Mouse (Mus musculus) limb, embryonic 12.5 days (tissue): ENCODE results near the gene Mgam. TPM values are rescaled to one million over a fixed set of nuclear protein-coding genes. Genes with fewer than 3 reads are reported as not detected.
"Not testable (repeated sequence)": the region's sequence is repeated elsewhere in the genome, so short reads cannot be mapped to it uniquely, and the experiment has no call there.

Source experiments
- ATAC-seq: fragments of 200-750 bp; cut with Nextera tagmentation; 2 replicates; pipeline ENCODE4 v1.8.0; 2017; ENCODE audit warnings: low read depth, moderate TSS enrichment; ENCODE audit not compliant: insufficient number of reproducible peaks, insufficient read depth, low FRiP score, low TSS enrichment
- H3K27ac ChIP-seq: fragments of 300-500 bp; sonication (generic); 2 replicates; pipeline ENCODE4 v1.5.1; 2016; ENCODE audit warnings: mild to moderate bottlenecking, moderate library complexity
- H3K27me3 ChIP-seq: fragments of 300-500 bp; sonication (generic); 2 replicates; pipeline ENCODE4 v1.6.1; 2016; ENCODE audit warnings: mild to moderate bottlenecking, moderate library complexity
- H3K36me3 ChIP-seq: fragments of 300-500 bp; sonication (generic); 2 replicates; pipeline ENCODE4 v1.6.1; 2016; ENCODE audit warnings: mild to moderate bottlenecking, moderate library complexity
- H3K4me1 ChIP-seq: fragments of 300-500 bp; sonication (generic); replicated peaks from 2 replicates; pipeline ENCODE4 v1.6.1; 2016
- H3K4me2 ChIP-seq: fragments of 300-500 bp; sonication (generic); 2 replicates; pipeline ENCODE4 v1.6.1; 2016; ENCODE audit warnings: mild to moderate bottlenecking, moderate library complexity
- H3K4me3 ChIP-seq: fragments of 300-500 bp; sonication (generic); replicated peaks from 2 replicates; pipeline ENCODE4 v1.5.1; 2016; ENCODE audit warnings: mild to moderate bottlenecking
- H3K9ac ChIP-seq: fragments of 300-500 bp; sonication (generic); replicated peaks from 2 replicates; pipeline ENCODE4 v1.6.1; 2016; ENCODE audit warnings: mild to moderate bottlenecking, moderate library complexity
- H3K9me3 ChIP-seq: fragments of 300-500 bp; sonication (generic); 2 replicates; pipeline ENCODE4 v1.6.1; 2016; ENCODE audit warnings: mild to moderate bottlenecking, moderate library complexity
- WGBS: fragments of 180-500 bp; shearing (Covaris S2); methylation state at CpG from one replicate; pipeline ENCODE4 v1.1.7; 2016; 5-methylcytosine and 5-hydroxymethylcytosine counted together
- polyA plus RNA-seq: library from polyadenylated mRNA; unstranded; fragments of >200 nt; fragmentation: Nextera tagmentation; extraction: Ambion mirVana; gene quantifications from 2 replicates; pipeline ENCODE4 v1.2.1, GENCODE M21; 2016

Mgam gene
- polyA plus RNA-seq, 1 experiment from 2014 or later = not detected

GRCm38 (mm10) chr6:40739545-40739944 is 110.9 kb downstream of the Mgam start:
- WGBS = 82% methylated on average over 3 of the region's 3 CpGs
- H3K4me2 ChIP-seq = no peak overlapping the region
- no peak for ATAC-seq
- H3K36me3 ChIP-seq = no peaks in the 10 kb centered on the region
- H3K4me1 ChIP-seq = no peaks in the 10 kb centered on the region
- H3K9ac ChIP-seq = no peak overlapping the region
- H3K4me3 ChIP-seq = no peak overlapping the region
- H3K9me3 ChIP-seq = no peaks in the 10 kb centered on the region
- no peaks in the 10 kb centered on the region for H3K27me3 ChIP-seq
- no peak overlapping the region for H3K27ac ChIP-seq

DNA sequence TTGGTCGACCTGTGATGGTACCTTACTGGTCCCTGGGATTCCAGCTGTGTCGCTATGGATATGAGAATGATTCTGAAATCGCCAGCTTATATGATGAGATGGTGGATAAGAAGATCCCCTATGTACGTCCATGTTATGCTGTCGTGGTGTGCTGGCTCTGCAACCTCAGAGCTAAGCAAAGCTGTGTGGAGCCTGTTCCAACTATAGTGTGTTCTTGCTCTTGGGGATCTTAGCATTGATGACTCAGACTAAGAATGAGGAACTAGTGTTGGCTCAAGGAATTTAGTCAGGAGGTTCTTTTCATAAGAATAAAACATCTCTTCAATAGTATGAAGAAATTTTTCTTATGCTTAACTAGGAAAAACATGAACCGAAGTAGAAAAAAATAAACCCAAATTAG is 120.4 kb downstream of the Mgam start:
- whole genome bisulfite sequencing = 80% methylated on average over 6 of the region's 6 CpGs
- H3K4me3 ChIP-seq, H3K9me3 ChIP-seq, ATAC-seq, H3K9ac ChIP-seq, H3K4me1 ChIP-seq, H3K27ac ChIP-seq, H3K4me2 ChIP-seq, H3K27me3 ChIP-seq, H3K36me3 ChIP-seq: not testable (repeated sequence)

GRCm38 (mm10) chr6:40755948-40756347 is 127.3 kb downstream of the Mgam start:
- 91% methylated on average over 1 of the region's 1 CpGs for WGBS
- Histone ChIP-seq H3K36me3 (no peaks in the 10 kb centered on the region), H3K4me3 (no peak overlapping the region), H3K27me3 (no peaks in the 10 kb centered on the region), H3K9ac (no peak overlapping the region), H3K4me2 (no peak overlapping the region), H3K27ac (no peak overlapping the region), H3K4me1 (no peaks in the 10 kb centered on the region), H3K9me3 (no peaks in the 10 kb centered on the region)
- ATAC-seq = no peak

DNA sequence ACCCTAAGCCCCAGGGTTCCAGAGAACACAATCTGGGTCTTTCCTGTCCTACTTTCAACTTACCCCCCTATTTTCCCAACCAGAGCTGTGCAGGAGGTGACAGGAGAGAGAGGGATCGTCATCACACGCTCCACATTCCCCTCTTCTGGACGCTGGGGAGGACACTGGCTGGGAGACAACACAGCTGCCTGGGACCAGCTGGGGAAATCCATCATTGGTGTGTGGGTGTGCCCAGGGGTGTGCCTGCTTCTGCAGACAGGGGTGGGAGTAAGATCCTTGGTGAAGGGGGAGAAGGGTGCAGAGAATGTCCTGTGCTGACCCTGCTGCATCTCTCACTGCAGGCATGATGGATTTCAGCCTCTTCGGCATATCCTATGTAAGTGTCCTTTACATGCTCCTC is 128.7 kb downstream of the Mgam start:
- not testable (repeated sequence) for ATAC-seq, H3K27ac ChIP-seq, H3K4me3 ChIP-seq, H3K9me3 ChIP-seq, H3K27me3 ChIP-seq, H3K4me1 ChIP-seq, H3K36me3 ChIP-seq, H3K4me2 ChIP-seq, H3K9ac ChIP-seq
- WGBS = 73% methylated on average over 4 of the region's 4 CpGs

DNA sequence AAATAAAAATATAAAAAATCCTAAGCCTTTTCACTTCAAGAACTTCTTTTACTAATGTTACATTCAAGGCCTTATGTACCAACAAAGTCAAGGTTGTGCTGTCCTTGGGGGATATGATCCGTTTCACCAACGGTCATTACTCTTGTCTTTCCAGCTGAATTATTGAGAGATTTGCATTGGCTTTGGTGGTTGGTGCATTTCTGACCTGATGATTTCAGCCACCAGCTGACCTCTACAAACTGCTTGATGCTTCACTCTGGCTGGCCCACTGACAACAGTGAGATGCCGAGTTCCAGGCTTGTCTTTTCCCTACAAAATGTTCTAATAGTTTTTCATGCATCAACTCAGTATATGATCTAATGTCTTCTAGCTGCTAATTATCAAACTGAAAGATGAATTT is 146.0 kb downstream of the Mgam start:
- ATAC-seq = no peak
- no peaks in the 10 kb centered on the region for H3K4me1 ChIP-seq
- H3K27me3 ChIP-seq = no peaks in the 10 kb centered on the region
- H3K36me3 ChIP-seq = no peaks in the 10 kb centered on the region
- no peak overlapping the region for H3K9ac ChIP-seq
- H3K9me3 ChIP-seq = no peaks in the 10 kb centered on the region
- H3K4me2 ChIP-seq = no peak overlapping the region
- WGBS = 79% methylated on average over 3 of the region's 3 CpGs
- H3K27ac ChIP-seq = no peak overlapping the region
- no peak overlapping the region for H3K4me3 ChIP-seq

DNA sequence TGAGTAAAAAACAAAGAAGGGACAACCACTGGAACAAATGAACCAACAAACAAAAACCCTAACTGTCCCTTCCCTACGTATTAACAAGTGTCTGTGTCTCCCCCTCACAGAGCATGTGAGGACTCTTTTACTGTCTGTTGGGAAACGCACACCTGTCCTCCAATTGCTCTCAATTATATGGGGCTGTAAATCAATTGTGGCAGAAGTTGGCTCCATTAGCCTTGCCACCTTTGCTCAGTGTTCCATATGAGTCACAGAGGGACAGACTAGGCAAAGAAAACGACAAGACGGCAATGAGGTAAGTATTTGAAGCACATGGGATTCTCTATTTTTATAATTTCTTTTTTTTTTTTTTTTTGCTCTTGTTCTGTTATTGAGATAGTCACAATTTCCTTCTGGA is 149.8 kb downstream of the Mgam start:
- ATAC-seq = no peak
- no peaks in the 10 kb centered on the region for H3K4me1 ChIP-seq
- H3K36me3 ChIP-seq = no peaks in the 10 kb centered on the region
- 54% methylated on average over 4 of the region's 4 CpGs for WGBS
- H3K4me3 ChIP-seq = no peak overlapping the region
- no peaks in the 10 kb centered on the region for H3K9me3 ChIP-seq
- no peaks in the 10 kb centered on the region for H3K27me3 ChIP-seq
- H3K9ac ChIP-seq = no peak overlapping the region
- H3K4me2 ChIP-seq = no peak overlapping the region
- H3K27ac ChIP-seq = no peak overlapping the region

DNA sequence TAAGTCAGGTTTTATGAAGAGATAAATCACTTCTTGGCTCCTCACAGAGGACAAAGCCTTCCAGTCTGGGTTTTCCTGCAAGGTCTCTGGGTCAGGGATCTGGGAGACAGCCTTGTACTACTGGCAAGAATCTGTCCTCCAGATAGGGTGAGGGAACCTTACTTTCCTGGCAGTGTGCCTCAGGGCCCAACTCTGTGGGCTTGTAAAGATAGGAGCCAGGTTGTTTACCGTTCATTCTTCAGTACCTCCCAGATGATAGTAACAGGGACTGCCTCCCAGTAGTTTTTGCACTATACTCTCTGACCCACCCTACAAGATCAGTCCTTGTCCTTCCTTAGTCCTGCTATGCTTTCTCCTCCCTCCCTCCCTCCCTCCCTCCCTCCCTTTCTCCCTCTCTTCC is 155.0 kb downstream of the Mgam start:
- no peaks in the 10 kb centered on the region for H3K27me3 ChIP-seq
- H3K36me3 ChIP-seq = no peaks in the 10 kb centered on the region
- H3K9me3 ChIP-seq = no peaks in the 10 kb centered on the region
- 58% methylated on average over 1 of the region's 1 CpGs for WGBS
- H3K27ac ChIP-seq = no peak overlapping the region
- H3K9ac ChIP-seq = no peak overlapping the region
- no peaks in the 10 kb centered on the region for H3K4me1 ChIP-seq
- no peak overlapping the region for H3K4me3 ChIP-seq
- ATAC-seq = no peak
- no peak overlapping the region for H3K4me2 ChIP-seq

DNA sequence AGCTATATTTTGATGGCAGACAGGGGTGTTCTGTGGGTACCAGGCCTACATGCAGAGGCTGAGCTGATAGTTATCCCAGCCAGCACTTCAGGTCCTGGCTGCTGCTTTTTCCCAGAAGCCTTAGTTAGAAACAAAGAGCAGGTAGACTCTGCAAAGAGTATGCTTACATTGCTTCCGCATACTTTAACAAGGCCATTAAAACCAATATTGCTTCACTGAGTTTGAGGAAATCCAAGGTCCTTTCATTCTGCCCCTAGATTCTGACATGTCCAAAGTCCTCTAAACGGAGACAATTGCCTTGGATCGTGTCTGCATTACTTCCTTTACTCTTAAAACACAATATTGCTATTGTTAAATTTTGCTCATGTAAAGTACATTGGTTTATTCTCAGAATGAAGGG is 155.7 kb downstream of the Mgam start:
- H3K4me1 ChIP-seq = no peaks in the 10 kb centered on the region
- 87% methylated on average over 3 of the region's 3 CpGs for WGBS
- no peak overlapping the region for H3K9ac ChIP-seq
- H3K36me3 ChIP-seq = no peaks in the 10 kb centered on the region
- no peak overlapping the region for H3K4me3 ChIP-seq
- no peak for ATAC-seq
- no peak overlapping the region for H3K4me2 ChIP-seq
- no peaks in the 10 kb centered on the region for H3K27me3 ChIP-seq
- no peak overlapping the region for H3K27ac ChIP-seq
- no peaks in the 10 kb centered on the region for H3K9me3 ChIP-seq

DNA sequence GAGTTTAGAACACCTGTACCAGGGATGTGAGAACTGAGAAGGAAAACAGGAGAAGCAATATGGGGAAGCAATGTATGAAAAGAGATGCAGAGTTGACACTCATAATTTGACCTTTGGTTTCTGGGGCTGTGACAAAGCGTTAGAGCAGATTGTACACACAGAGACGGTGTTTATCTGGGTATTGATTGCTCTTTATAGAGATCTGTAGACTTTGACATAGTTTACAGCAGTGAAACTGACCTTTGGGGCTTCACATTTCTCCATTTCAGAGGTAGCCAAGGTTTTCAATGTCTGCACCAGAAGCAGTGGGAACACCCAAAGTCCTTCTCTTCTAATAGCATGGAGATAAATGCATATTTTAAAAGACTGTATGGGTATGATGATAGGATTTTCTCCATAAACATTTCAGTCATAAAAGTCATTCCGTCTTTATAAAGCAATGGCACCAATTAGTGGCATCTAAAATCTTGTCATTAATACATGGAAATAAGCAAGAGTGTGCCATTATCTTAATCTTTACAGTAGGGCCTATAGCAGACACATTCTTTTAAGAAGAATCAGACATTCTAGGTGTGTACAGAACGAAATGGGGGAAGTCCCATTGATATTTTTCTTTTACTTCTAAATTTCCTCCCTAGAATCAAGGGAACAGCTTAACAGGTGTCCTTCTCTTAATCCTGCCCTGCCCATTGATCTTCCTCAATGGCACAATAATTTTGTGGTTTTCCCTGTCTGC is 166.6 kb downstream of the Mgam start:
- Histone ChIP-seq H3K9me3 (no peaks in the 10 kb centered on the region), H3K27me3 (no peaks in the 10 kb centered on the region), H3K4me2 (no peak overlapping the region), H3K4me3 (no peak overlapping the region), H3K36me3 (no peaks in the 10 kb centered on the region), H3K9ac (no peak overlapping the region), H3K4me1 (no peaks in the 10 kb centered on the region), H3K27ac (no peak overlapping the region)
- ATAC-seq = no peak
- WGBS = 78% methylated on average over 4 of the region's 4 CpGs

DNA sequence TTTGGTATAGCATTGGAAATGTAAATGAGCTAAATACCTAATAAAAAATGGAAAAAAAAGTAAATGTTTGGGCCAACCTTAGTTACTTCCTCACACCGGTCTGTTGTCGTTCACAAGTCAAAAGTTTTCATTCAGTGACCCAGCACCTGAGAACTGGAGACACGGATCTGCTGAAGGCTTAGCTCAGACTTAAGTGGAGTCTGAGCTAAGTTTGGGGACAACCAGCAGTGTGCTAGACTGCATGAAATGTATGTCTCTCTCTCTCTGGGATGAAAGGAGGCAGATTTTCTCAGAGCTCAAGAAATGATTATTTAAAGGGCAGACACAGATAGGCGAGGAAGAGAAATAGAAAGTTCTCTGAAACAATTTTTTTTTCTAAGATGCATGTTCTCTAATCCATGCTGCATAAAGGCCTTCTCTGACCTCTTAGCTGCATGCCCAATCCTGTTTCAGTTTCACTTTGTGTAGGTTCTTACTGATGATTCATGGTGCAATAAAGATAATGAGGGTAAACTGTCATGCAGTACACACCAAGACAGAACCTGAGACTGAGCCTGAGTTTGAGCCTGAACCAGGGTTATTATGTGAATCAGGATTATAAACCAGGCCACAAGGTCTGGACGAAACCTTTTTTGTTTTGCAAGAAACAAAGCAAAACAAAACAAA is 189.7 kb downstream of the Mgam start:
- no peaks in the 10 kb centered on the region for H3K27me3 ChIP-seq
- H3K9me3 ChIP-seq = no peaks in the 10 kb centered on the region
- H3K36me3 ChIP-seq = no peaks in the 10 kb centered on the region
- no peaks in the 10 kb centered on the region for H3K4me1 ChIP-seq
- H3K9ac ChIP-seq = no peak overlapping the region
- no peak overlapping the region for H3K27ac ChIP-seq
- no peak overlapping the region for H3K4me3 ChIP-seq
- no peak for ATAC-seq
- H3K4me2 ChIP-seq = no peak overlapping the region
- 80% methylated on average over 5 of the region's 5 CpGs for WGBS
